Mouse (Mus musculus) kidney, embryonic 14.5 days (tissue): Measurements from ENCODE around the gene Olfr1086. TPM values are rescaled to one million over a fixed set of nuclear protein-coding genes. Genes with fewer than 3 reads are reported as not detected.
"Not testable (repeated sequence)": the region's sequence is repeated elsewhere in the genome, so short reads cannot be mapped to it uniquely, and the experiment has no call there.

ENCODE experiments used
- ATAC-seq: fragments of 200-750 bp; cut with Nextera tagmentation; 2 replicates; pipeline ENCODE4 v1.8.0; 2017; ENCODE audit warnings: moderate number of reproducible peaks, mild to moderate bottlenecking, moderate TSS enrichment, moderate library complexity; ENCODE audit not compliant: low FRiP score, low TSS enrichment
- H3K27ac ChIP-seq: fragments of 300-500 bp; sonication (generic); 2 replicates; pipeline ENCODE4 v1.5.1; 2014; ENCODE audit warnings: low read depth, mild to moderate bottlenecking, low read length, moderate library complexity, mixed read lengths
- H3K27me3 ChIP-seq: fragments of 300-500 bp; sonication (generic); 2 replicates; pipeline ENCODE4 v1.6.1; 2014; ENCODE audit warnings: mild to moderate bottlenecking, low read length; ENCODE audit not compliant: control insufficient read depth, insufficient read depth
- H3K36me3 ChIP-seq: fragments of 300-500 bp; sonication (generic); 2 replicates; pipeline ENCODE4 v1.6.1; 2014; ENCODE audit warnings: low read length, mixed read lengths; ENCODE audit not compliant: control insufficient read depth, insufficient read depth
- H3K4me1 ChIP-seq: fragments of 300-500 bp; sonication (generic); 2 replicates; pipeline ENCODE4 v1.6.1; 2014; ENCODE audit warnings: low read length, mixed read lengths; ENCODE audit not compliant: control insufficient read depth, insufficient read depth
- H3K4me2 ChIP-seq: fragments of 300-500 bp; sonication (generic); replicated peaks from 2 replicates; pipeline ENCODE4 v1.6.1; 2014; ENCODE audit warnings: low read depth, mild to moderate bottlenecking, low read length
- H3K4me3 ChIP-seq: fragments of 300-500 bp; sonication (generic); 2 replicates; pipeline ENCODE4 v1.5.1; 2014; ENCODE audit warnings: mild to moderate bottlenecking, low read length
- H3K9ac ChIP-seq: fragments of 300-500 bp; sonication (generic); 2 replicates; pipeline ENCODE4 v1.6.1; 2014; ENCODE audit warnings: low read depth, mild to moderate bottlenecking, low read length, moderate library complexity
- H3K9me3 ChIP-seq: fragments of 300-500 bp; sonication (generic); 2 replicates; pipeline ENCODE4 v1.6.1; 2016; ENCODE audit warnings: low read length; ENCODE audit not compliant: control insufficient read depth
- WGBS: fragments of 180-500 bp; shearing (Covaris S2); extraction: QIAGEN DNeasy Blood & Tissue Kit; methylation state at CpG from one replicate; pipeline ENCODE4 v1.1.7; 2014; 5-methylcytosine and 5-hydroxymethylcytosine counted together
- polyA plus RNA-seq: library from polyadenylated mRNA; unstranded; fragments of >200 nt; fragmentation: Nextera tagmentation; extraction: Ambion mirVana; gene quantifications from 2 replicates; pipeline ENCODE4 v1.2.1, GENCODE M21; 2014

Gene Olfr1086
- not detected in 2 replicates for polyA plus RNA-seq

DNA sequence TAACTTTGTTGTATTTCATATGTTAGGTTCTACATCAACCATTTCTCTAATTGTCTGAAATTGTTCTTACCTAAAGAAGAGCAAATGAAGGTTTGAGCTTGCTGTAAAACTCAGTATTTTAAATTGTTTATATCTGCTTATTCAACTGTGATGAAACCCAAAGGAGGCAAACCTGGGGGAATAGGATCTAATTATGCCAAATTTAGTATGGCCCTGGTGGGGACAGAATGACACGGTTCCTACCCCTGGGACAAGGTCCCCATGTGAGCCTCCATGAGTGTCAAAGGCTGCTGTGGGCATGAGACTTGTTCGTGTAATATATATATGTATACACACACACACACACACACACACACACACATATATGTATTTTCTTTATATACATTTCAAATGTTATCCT, at the start of gene Olfr1086:
TSS of gene Olfr1086 (minus strand) at position 101 of the 400 bp plus-strand sequence.
- Histone ChIP-seq H3K4me2 (no peak within 1 kb of the TSS), H3K9ac (no peak within 1 kb of the TSS), H3K36me3 (no peaks in the 10 kb centered on the region), H3K27ac (no peak within 1 kb of the TSS), H3K4me3 (no peak within 1 kb of the TSS), H3K9me3 (no peaks in the 10 kb centered on the region), H3K4me1 (no peaks in the 10 kb centered on the region), H3K27me3 (no peaks in the 10 kb centered on the region)
- ATAC-seq = no peak
- WGBS = 91% methylated on average over 2 of the region's 2 CpGs

DNA sequence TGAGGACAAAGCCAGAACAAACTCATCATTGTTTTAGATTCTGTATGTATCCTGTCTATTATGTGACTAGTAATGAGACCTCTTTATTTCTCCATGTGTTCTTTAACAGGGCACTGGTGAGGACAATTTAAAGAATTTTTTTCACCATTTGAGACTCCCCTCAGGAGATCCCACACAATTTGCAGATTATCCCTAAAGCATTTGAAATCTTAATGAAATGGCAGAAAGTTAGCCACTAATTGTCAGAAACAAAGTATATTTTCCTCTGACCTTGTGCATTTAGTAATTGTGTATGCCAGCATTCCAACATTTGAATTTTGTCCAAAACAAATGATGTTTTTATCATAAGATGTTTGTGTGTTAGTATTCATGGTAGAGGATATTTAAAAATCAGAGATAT, 18.4 kb upstream of the Olfr1086 start, which contains the start of gene Olfr1087:
TSS of gene Olfr1087 (minus strand) at position 101 of the 400 bp plus-strand sequence.
- no peak for ATAC-seq
- Histone ChIP-seq H3K4me3 (no peak within 1 kb of the TSS), H3K9me3 (no peaks in the 10 kb centered on the region)

DNA sequence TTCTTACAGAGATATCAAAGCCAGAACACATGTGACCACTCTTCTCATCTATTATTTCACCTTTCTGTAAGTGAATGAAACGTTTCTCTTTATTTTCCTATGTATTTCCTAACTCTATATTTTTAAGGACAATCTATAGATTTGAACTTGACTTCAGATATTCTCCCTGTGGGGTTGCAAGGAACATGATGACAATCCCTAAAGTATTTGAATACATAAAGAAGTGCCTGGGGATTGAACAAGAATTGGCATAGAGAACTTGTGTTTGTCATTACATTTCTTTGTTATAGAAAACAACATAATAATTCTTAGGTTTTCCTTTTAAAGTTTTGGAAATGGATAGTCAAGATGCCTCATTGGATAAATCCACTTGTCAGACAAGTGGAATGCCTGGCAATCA, 18.0 kb downstream of the Olfr1086 start, which contains the start of gene Olfr1085:
TSS of gene Olfr1085 (minus strand) at position 101 of the 400 bp plus-strand sequence.
- Histone ChIP-seq H3K4me3 (no peak within 1 kb of the TSS), H3K36me3 (no peaks in the 10 kb centered on the region), H3K4me1 (no peaks in the 10 kb centered on the region), H3K4me2 (no peak within 1 kb of the TSS), H3K27ac (no peak within 1 kb of the TSS), H3K9me3 (no peaks in the 10 kb centered on the region), H3K27me3 (no peaks in the 10 kb centered on the region), H3K9ac (no peak within 1 kb of the TSS)
- ATAC-seq = no peak
- 33% methylated on average over 1 of the region's 1 CpGs for WGBS

More for the DNA sequence above, 18.4 kb upstream of the Olfr1086 start, which contains the start of gene Olfr1087:
- no peaks in the 10 kb centered on the region for H3K4me1 ChIP-seq
- no peaks in the 10 kb centered on the region for H3K36me3 ChIP-seq
- H3K4me2 ChIP-seq = no peak within 1 kb of the TSS
- no peaks in the 10 kb centered on the region for H3K27me3 ChIP-seq
- no peak within 1 kb of the TSS for H3K9ac ChIP-seq
- H3K27ac ChIP-seq = no peak within 1 kb of the TSS

DNA sequence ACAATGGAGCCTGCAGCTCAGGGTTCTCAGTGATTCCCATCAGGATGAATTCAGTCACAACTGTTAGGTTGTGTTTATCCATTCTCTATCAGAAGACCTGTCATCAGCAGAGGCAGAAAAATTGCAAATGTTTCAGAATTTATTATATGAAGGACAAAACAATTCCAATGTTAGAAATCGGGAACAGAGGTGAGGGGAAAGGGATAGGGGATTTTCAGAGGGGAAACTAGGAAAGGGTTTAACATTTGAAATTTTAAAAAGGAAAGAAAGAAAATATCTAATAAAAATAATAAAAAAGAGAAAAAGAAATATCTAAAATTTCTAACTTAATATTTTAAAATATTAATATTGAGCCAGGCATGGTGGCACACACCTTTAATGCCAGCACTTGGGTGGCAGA, 40.3 kb downstream of the Olfr1086 start, which contains the start of gene Olfr1084:
TSS of gene Olfr1084 (minus strand) at position 101 of the 400 bp plus-strand sequence.
- WGBS = 89% methylated on average over 1 of the region's 1 CpGs
- not testable (repeated sequence) for H3K9me3 ChIP-seq, ATAC-seq, H3K4me1 ChIP-seq, H3K4me2 ChIP-seq, H3K4me3 ChIP-seq, H3K9ac ChIP-seq, H3K36me3 ChIP-seq, H3K27me3 ChIP-seq, H3K27ac ChIP-seq

Other genes starting within 250 kb of the Olfr1086 start
- gene Olfr1065, start 229.5 kb downstream of the Olfr1086 start, polyA plus RNA-seq = not detected in 2 replicates
- gene Olfr1066, start 223.8 kb downstream of the Olfr1086 start, polyA plus RNA-seq = not detected in 2 replicates
- gene Olfr228, start 192.7 kb downstream of the Olfr1086 start, polyA plus RNA-seq = not detected in 2 replicates
- gene Olfr1076, start 171.6 kb downstream of the Olfr1086 start, polyA plus RNA-seq = not detected in 2 replicates
- not detected in 2 replicates for gene Olfr1079, start 137.6 kb downstream of the Olfr1086 start, polyA plus RNA-seq
- gene Olfr1080, start 121.9 kb downstream of the Olfr1086 start, polyA plus RNA-seq = not detected in 2 replicates
- gene Olfr1082, start 81.1 kb downstream of the Olfr1086 start, polyA plus RNA-seq = not detected in 2 replicates
- gene Olfr1084, start 40.4 kb downstream of the Olfr1086 start, polyA plus RNA-seq = not detected in 2 replicates
- gene Olfr1085, start 18.1 kb downstream of the Olfr1086 start, polyA plus RNA-seq = not detected in 2 replicates
- gene Olfr1087, start 18.3 kb upstream of the Olfr1086 start, polyA plus RNA-seq = not detected in 2 replicates
- not detected in 2 replicates for gene Olfr1089, start 53.6 kb upstream of the Olfr1086 start, polyA plus RNA-seq
- not detected in 2 replicates for gene Olfr1090, start 78.9 kb upstream of the Olfr1086 start, polyA plus RNA-seq
- not detected in 2 replicates for gene Olfr1093, start 102.4 kb upstream of the Olfr1086 start, polyA plus RNA-seq
- not detected in 2 replicates for gene Olfr141, start 129.9 kb upstream of the Olfr1086 start, polyA plus RNA-seq
- gene Olfr1094, start 144.6 kb upstream of the Olfr1086 start, polyA plus RNA-seq = not detected in 2 replicates
- gene Olfr1095, start 171.6 kb upstream of the Olfr1086 start, polyA plus RNA-seq = not detected in 2 replicates
- not detected in 2 replicates for gene Gm13723, start 194.7 kb upstream of the Olfr1086 start, polyA plus RNA-seq
- gene Olfr1097, start 212.1 kb upstream of the Olfr1086 start, polyA plus RNA-seq = not detected in 2 replicates
- gene Olfr1098, start 244.5 kb upstream of the Olfr1086 start, polyA plus RNA-seq = not detected in 2 replicates